Mouse (Mus musculus) forebrain, embryonic 10.5 days (tissue): Measurements from ENCODE around the gene Tpgs1. TPM values are rescaled to one million over a fixed set of nuclear protein-coding genes. Genes with fewer than 3 reads are reported as not detected.
"Not testable (repeated sequence)": the region's sequence is repeated elsewhere in the genome, so short reads cannot be mapped to it uniquely, and the experiment has no call there.

Experiments used
- DNase-seq: peaks from one replicate; pipeline ENCODE4 v3.0.0-alpha.2; 2017; ENCODE audit warnings: low spot score; ENCODE audit errors: extremely low spot score
- H3K27ac ChIP-seq: fragments of 300-500 bp; sonication (generic); 2 replicates; pipeline ENCODE4 v1.5.1; 2016; ENCODE audit warnings: mild to moderate bottlenecking
- H3K27me3 ChIP-seq: fragments of 300-500 bp; sonication (generic); 2 replicates; pipeline ENCODE4 v1.6.1; 2016; ENCODE audit warnings: mild to moderate bottlenecking; ENCODE audit not compliant: poor library complexity, severe bottlenecking
- H3K36me3 ChIP-seq: fragments of 300-500 bp; sonication (generic); replicated peaks from 2 replicates; pipeline ENCODE4 v1.6.1; 2016; ENCODE audit warnings: mild to moderate bottlenecking, moderate library complexity
- H3K4me1 ChIP-seq: fragments of 300-500 bp; sonication (generic); 2 replicates; pipeline ENCODE4 v1.6.1; 2016
- H3K4me3 ChIP-seq: fragments of 300-500 bp; sonication (generic); 2 replicates; pipeline ENCODE4 v1.5.1; 2016; ENCODE audit warnings: mild to moderate bottlenecking, moderate library complexity
- H3K9me3 ChIP-seq: fragments of 300-500 bp; sonication (generic); 2 replicates; pipeline ENCODE4 v1.6.1; 2016; ENCODE audit warnings: mild to moderate bottlenecking, moderate library complexity
- WGBS: fragments of 180-500 bp; shearing (Covaris S2); methylation state at CpG from one replicate; pipeline ENCODE4 v1.1.7; 2016; 5-methylcytosine and 5-hydroxymethylcytosine counted together
- polyA plus RNA-seq: library from polyadenylated mRNA; unstranded; fragments of >200 nt; fragmentation: Nextera tagmentation; extraction: Ambion mirVana; gene quantifications from 2 replicates; pipeline ENCODE4 v1.2.1, GENCODE M21; 2016

Gene Tpgs1
- polyA plus RNA-seq, 1 experiment from 2014 or later = 63.8 TPM

GRCm38 (mm10) chr10:79700676-79701075 lies 31.5 kb downstream of the Tpgs1 start:
- H3K9me3 ChIP-seq = no peaks in the 10 kb centered on the region
- peak overlapping the region; percentile 8 for H3K27ac ChIP-seq
- H3K27me3 ChIP-seq = no peaks in the 10 kb centered on the region
- no peak for DNase-seq
- WGBS = 52% methylated on average over 7 of the region's 7 CpGs
- H3K4me1 ChIP-seq = peaks cover 39% of the 10 kb centered on the region
- H3K4me3 ChIP-seq = no peak overlapping the region
- H3K36me3 ChIP-seq = no peaks in the 10 kb centered on the region

- H3K4me1 ChIP-seq = peaks cover 39% of the 10 kb centered on the region
- H3K36me3 ChIP-seq = peaks cover 7% of the 10 kb centered on the region
- H3K27me3 ChIP-seq = no peaks in the 10 kb centered on the region
- DNase-seq = no peak
- no peaks in the 10 kb centered on the region for H3K9me3 ChIP-seq
- H3K4me3 ChIP-seq = no peak overlapping the region
- WGBS = 64% methylated on average over 10 of the region's 10 CpGs
- H3K27ac ChIP-seq = peak overlapping the region; percentile 8
These were observed 32.4 kb downstream of the Tpgs1 start for GRCm38 (mm10) chr10:79701443-79702129.

GRCm38 (mm10) chr10:79702970-79703369 lies 33.8 kb downstream of the Tpgs1 start:
- not testable (repeated sequence) for H3K27ac ChIP-seq, DNase-seq, H3K4me3 ChIP-seq, H3K27me3 ChIP-seq, H3K9me3 ChIP-seq
- Histone ChIP-seq H3K36me3 (peaks cover 21% of the 10 kb centered on the region), H3K4me1 (peaks cover 52% of the 10 kb centered on the region)
- WGBS = 86% methylated on average over 4 of the region's 4 CpGs

GRCm38 (mm10) chr10:79703541-79703940 lies 34.4 kb downstream of the Tpgs1 start:
- DNase-seq = no peak
- WGBS = 77% methylated on average over 10 of the region's 10 CpGs
- H3K27ac ChIP-seq = peak overlapping the region; percentile 98

GRCm38 (mm10) chr10:79704065-79704969 lies 35.1 kb downstream of the Tpgs1 start, which contains the start of gene Bsg:
Gene Bsg (plus strand): TSS chr10:79704491.
- Histone ChIP-seq H3K9me3 (no peaks in the 10 kb centered on the region), H3K27ac (peak within 1 kb of the TSS; percentile 98), H3K4me1 (peaks cover 61% of the 10 kb centered on the region), H3K27me3 (no peaks in the 10 kb centered on the region), H3K36me3 (peaks cover 34% of the 10 kb centered on the region), H3K4me3 (peak within 1 kb of the TSS; percentile 86)
- WGBS = under 1% methylated on average over 65 of the region's 65 CpGs
- DNase-seq = peak; percentile 98

More at GRCm38 (mm10) chr10:79703541-79703940, 34.4 kb downstream of the Tpgs1 start:
- H3K4me1 ChIP-seq = peaks cover 54% of the 10 kb centered on the region
- no peaks in the 10 kb centered on the region for H3K27me3 ChIP-seq
- H3K4me3 ChIP-seq = peak overlapping the region; percentile 86
- H3K9me3 ChIP-seq = no peaks in the 10 kb centered on the region
- peaks cover 27% of the 10 kb centered on the region for H3K36me3 ChIP-seq

- WGBS = 5% methylated on average over 10 of the region's 10 CpGs
- Histone ChIP-seq H3K27me3 (no peaks in the 10 kb centered on the region), H3K4me3 (peak overlapping the region; percentile 86), H3K9me3 (no peaks in the 10 kb centered on the region), H3K4me1 (peaks cover 67% of the 10 kb centered on the region), H3K27ac (peak overlapping the region; percentile 98), H3K36me3 (peaks cover 41% of the 10 kb centered on the region)
- DNase-seq = no peak
These were observed 35.8 kb downstream of the Tpgs1 start for GRCm38 (mm10) chr10:79704970-79705360.

GRCm38 (mm10) chr10:79705951-79706350 lies 36.8 kb downstream of the Tpgs1 start:
- DNase-seq = no peak
- H3K9me3 ChIP-seq = no peaks in the 10 kb centered on the region
- peaks cover 62% of the 10 kb centered on the region for H3K4me1 ChIP-seq
- H3K36me3 ChIP-seq = peaks cover 51% of the 10 kb centered on the region
- H3K4me3 ChIP-seq = peak overlapping the region; percentile 86
- H3K27ac ChIP-seq = peak overlapping the region; percentile 98
- 79% methylated on average over 5 of the region's 5 CpGs for WGBS
- no peaks in the 10 kb centered on the region for H3K27me3 ChIP-seq

GRCm38 (mm10) chr10:79706406-79707094 lies 37.4 kb downstream of the Tpgs1 start:
- 84% methylated on average over 5 of the region's 5 CpGs for WGBS
- no peaks in the 10 kb centered on the region for H3K27me3 ChIP-seq
- H3K36me3 ChIP-seq = peaks cover 57% of the 10 kb centered on the region
- DNase-seq = no peak
- peak overlapping the region; percentile 86 for H3K4me3 ChIP-seq
- H3K27ac ChIP-seq = peak overlapping the region; percentile 98
- H3K9me3 ChIP-seq = no peaks in the 10 kb centered on the region
- H3K4me1 ChIP-seq = peaks cover 56% of the 10 kb centered on the region

- Histone ChIP-seq H3K4me1 (peaks cover 51% of the 10 kb centered on the region), H3K27ac (no peak overlapping the region), H3K9me3 (no peaks in the 10 kb centered on the region), H3K36me3 (peaks cover 63% of the 10 kb centered on the region), H3K4me3 (peak overlapping the region; percentile 86; the same call in 1 of the 2 replicates), H3K27me3 (no peaks in the 10 kb centered on the region)
- DNase-seq = no peak
- 93% methylated on average over 1 of the region's 1 CpGs for WGBS
These were observed 38.0 kb downstream of the Tpgs1 start for GRCm38 (mm10) chr10:79707162-79707561.

- Histone ChIP-seq H3K9me3 (no peaks in the 10 kb centered on the region), H3K27me3 (no peaks in the 10 kb centered on the region), H3K4me3 (peak overlapping the region; percentile 18), H3K36me3 (peaks cover 67% of the 10 kb centered on the region), H3K4me1 (peaks cover 51% of the 10 kb centered on the region), H3K27ac (no peak overlapping the region)
- 81% methylated on average over 4 of the region's 4 CpGs for WGBS
- DNase-seq = no peak
These were observed 38.6 kb downstream of the Tpgs1 start for GRCm38 (mm10) chr10:79707759-79708158.

- no peak for DNase-seq
- peaks cover 50% of the 10 kb centered on the region for H3K4me1 ChIP-seq
- H3K4me3 ChIP-seq = no peak overlapping the region; the same call in 1 of the 2 replicates
- peaks cover 67% of the 10 kb centered on the region for H3K36me3 ChIP-seq
- H3K27me3 ChIP-seq = 0 out of 2 replicates have a peak, but pooled peaks cover under 1% of the 10 kb centered on the region
- H3K9me3 ChIP-seq = no peaks in the 10 kb centered on the region
- 91% methylated on average over 21 of the region's 21 CpGs for WGBS
- 0 out of 2 replicates have a peak overlapping the region, but pooled peaks have one; percentile 20 for H3K27ac ChIP-seq
These were observed 39.5 kb downstream of the Tpgs1 start for GRCm38 (mm10) chr10:79708668-79709067.

GRCm38 (mm10) chr10:79709307-79709706 lies 40.1 kb downstream of the Tpgs1 start:
- Histone ChIP-seq H3K4me1 (peaks cover 47% of the 10 kb centered on the region), H3K9me3 (no peaks in the 10 kb centered on the region), H3K27me3 (peaks cover 6% of the 10 kb centered on the region), H3K27ac (no peak overlapping the region), H3K4me3 (no peak overlapping the region; the same call in 1 of the 2 replicates), H3K36me3 (peaks cover 67% of the 10 kb centered on the region)
- no peak for DNase-seq
- 86% methylated on average over 7 of the region's 7 CpGs for WGBS
